Mouse (Mus musculus) adrenal gland, postnatal 10 days (tissue): ENCODE measurements around the gene Tgm2. TPM values are rescaled to one million over a fixed set of nuclear protein-coding genes. Genes with fewer than 3 reads are reported as not detected.

Experiments
- DNase-seq: peaks from one replicate; pipeline ENCODE4 v3.0.0; 2021; ENCODE audit warnings: mixed read lengths
- total RNA-seq, 2 experiments: library from RNA; stranded (reverse); gene quantifications; 2 replicates each; pipeline ENCODE4 v1.2.3; 2021

Tgm2 gene
- total RNA-seq, 2 experiments from 2014 or later = 77.2 to 80.0 TPM

DNA sequence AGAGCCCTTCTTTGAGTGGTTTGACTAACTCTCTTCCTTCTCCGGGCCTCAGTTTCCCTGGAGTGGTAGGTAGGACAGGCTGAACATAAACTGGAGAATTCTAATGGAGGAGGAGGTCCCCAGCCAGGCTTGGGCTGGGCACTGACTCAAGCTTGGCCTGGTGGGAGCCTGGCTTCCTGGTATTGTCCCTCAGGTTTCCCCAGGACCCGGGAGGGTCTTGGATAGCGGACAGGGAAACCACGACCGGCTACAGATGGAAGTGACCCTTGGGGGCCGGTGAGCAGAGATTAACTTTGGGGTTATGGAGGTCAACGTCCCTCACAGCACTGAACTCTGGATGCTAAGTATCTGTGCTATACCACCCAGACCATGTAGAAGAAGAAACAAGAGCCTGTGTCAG lies 5.0 kb downstream of the Tgm2 start:
- DNase-seq = no peak

DNA sequence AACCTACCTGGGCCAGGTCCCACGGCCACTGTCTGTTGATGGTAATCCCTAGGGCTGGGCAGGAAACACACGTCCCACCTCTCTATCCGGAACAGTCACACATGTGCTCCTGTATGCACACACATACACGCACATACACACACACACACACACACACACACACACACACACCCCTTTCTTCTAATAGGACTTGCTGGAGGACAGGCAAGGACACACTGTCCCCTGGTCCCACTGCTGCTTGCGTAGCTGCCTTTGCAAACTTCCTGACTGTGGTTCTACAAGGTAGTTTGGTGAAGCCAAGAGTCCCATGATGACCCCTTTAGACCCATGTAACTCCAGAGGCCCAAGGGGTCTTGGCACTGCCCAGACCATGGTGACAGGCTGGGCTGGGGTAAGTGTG lies 5.6 kb downstream of the Tgm2 start:
- no peak for DNase-seq

DNA sequence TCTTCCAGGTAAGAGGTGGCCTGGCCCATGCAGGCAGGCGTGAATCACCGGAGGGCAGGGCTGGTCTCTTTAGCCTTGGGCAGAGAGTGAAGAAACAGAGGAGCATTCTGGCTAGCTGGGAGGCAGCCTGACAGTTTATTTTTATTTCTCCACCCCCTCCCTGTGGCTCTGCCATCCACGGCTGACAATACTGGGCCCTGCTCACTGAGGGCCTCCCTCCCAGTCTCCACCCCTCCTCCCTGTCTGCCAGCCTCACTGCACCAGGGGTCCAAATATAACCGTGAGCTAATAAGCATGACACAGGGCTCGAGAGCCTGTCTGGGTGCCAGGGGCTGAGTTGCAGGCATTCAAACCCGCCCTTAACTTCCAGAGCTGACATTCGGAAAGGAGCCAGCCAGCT lies 6.6 kb downstream of the Tgm2 start:
- DNase-seq = peak; percentile 74

GRCm38 (mm10) chr2:158138778-158139177 lies 7.5 kb downstream of the Tgm2 start:
- no peak for DNase-seq

DNA sequence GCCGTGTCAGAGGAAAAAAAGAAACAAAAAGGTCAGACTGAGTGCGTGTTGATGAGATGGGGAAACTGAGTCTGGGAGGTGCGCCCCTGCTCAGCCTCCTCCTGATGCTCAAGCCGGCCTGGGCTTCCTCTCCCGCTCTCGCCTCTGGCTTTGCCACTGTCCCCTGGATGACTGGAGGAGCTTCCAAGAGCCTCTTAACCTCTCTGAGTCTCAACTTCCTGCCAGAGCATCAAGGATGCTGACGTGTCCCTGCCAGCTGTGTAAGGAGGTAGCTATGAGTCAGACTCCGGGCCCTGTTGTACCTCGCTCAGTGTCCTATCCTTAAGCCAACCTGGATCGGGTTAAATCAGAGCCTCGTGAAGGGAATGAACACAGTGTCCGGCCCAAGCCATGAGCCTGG lies 8.5 kb downstream of the Tgm2 start:
- DNase-seq = no peak

- no peak for DNase-seq
These were observed 10.0 kb downstream of the Tgm2 start for GRCm38 (mm10) chr2:158136205-158136604.

- DNase-seq = no peak
These were observed 13.2 kb downstream of the Tgm2 start for GRCm38 (mm10) chr2:158133050-158133449.

DNA sequence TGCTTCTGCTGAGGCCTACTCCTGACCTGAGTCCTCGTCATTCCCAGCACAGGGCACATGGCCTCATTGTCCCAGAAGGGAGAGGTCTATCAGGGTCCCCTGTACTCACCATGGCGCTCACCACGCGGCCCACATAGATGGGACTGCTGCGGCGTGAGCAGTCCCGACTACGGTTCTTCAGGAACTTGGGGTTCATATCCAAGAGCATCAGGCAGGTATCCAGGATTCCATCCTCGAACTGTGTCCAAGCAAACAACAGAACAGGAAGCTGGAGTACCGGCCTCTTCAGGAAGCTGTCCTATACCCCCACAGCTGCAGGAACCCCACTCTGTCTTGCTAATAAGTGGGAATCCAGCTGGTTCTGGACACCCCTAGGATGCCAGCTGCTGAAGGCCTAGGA lies 13.9 kb downstream of the Tgm2 start:
- DNase-seq = no peak

GRCm38 (mm10) chr2:158131197-158131835 lies 14.9 kb downstream of the Tgm2 start:
- DNase-seq = no peak

DNA sequence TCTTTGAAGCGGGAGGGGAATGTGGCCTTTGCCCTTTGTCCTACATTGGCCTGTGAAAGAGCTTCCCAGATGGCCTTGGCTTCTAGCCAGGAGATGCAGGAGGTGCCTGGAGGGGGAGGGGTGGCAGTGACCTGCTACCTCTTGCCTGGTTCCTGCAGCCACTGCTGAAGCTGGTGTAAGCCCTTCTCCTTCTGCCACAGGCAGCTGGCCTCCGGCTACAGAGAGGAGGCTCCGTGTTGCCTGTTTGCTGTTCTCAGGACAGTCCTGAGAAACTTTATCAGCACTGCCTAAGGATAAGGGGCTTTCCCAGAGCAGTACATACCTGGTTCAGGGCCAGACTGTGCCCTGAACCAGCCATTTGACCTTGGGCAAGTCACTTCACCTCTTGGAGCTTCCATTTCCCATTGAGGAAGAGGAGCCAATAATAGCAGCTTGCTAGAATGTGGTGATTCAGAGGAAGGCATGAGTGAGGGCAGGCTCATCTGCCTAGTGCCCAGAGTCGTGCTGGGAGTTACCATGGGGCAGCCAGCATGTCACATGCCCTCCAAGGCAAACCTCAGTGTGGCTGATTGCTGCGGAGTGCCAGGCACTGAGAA lies 15.7 kb downstream of the Tgm2 start:
- peak; percentile 89 for DNase-seq

DNA sequence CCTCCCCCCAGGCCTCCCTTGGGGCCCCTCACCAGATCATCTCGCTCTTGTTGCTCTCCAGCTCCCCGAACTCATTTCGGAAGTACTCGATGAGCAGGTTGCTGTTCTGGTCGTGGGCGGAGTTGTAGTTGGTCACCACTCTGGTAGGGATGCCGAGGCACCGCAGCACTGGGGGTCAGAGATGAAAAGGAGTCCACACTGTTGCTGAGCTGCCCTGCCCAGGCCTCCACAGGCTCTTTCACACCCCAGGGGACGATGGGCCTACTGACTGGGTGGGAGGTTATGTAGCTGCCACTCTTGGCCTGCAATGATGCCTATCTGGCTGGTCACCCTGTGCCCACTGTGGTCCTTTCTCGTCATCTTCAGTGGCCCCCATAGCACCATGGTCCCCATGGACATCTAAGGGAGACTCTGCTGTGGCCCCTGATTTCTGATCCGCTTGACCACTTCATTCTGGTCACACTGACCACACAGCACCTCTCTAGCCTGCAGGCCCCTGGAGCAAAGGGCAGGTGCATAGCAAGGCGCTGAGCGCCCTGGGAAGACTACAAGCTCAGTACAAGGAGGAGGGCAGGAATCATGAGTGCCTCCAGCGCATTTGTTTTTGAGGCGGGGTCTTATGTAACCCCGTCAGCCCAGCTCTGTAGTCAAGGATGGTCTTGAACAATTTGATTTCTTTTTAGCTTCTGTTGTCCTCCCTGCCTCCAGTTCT lies 16.8 kb downstream of the Tgm2 start:
- DNase-seq = no peak

DNA sequence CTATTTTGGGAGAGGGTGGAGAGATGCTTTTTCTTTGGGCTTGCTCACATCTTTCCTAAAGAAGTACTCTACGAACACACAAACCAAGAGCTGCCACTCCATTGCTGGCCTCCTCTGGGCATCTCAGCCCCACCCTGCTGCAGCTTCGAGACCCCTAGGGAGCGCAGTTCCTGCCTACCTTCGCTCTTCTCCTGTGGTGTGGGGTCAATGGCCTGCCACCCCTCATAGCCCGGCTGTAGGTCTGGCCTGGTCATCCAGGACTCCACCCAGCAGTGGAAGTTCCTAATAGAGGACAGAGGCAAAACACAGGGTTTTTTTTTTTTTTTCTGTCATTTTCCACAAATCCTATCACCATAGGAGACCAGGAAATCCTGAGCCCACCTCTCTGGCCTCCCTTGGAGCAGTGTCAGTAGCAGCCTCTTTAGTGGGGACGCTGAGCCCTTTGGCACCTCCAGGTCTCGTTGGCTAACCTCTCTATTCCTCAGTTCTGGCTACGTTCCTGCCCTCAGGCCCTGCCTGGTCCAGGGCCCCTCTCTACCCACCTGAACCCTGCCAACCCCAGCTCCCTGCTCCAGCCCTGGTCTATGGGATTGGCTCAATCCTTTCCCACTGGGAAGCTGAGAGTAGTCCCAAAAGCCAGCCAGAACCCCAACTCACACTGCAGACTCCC lies 17.6 kb downstream of the Tgm2 start:
- no peak for DNase-seq

DNA sequence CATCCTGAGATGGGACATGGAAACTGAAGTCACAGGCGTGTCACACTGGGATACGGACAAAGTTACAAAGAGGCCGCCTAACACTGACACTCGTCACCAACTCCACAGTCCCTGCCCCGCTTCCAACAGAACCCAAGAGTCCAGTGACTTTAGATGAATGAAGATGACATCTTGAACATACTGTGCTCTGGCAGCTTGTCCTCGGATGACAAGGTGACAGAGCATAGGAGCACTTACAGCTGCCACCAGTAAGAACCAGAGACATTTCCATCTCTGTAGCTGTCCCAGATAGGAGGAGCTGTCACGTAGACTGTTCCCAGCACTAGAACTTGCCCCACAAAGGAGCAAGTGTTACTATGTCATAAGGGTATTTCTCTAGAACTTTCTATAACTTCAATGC lies 18.4 kb downstream of the Tgm2 start:
- no peak for DNase-seq

- no peak for DNase-seq
These were observed 19.0 kb downstream of the Tgm2 start for GRCm38 (mm10) chr2:158127245-158127644.

GRCm38 (mm10) chr2:158122814-158123213 lies 23.4 kb downstream of the Tgm2 start:
- no peak for DNase-seq

DNA sequence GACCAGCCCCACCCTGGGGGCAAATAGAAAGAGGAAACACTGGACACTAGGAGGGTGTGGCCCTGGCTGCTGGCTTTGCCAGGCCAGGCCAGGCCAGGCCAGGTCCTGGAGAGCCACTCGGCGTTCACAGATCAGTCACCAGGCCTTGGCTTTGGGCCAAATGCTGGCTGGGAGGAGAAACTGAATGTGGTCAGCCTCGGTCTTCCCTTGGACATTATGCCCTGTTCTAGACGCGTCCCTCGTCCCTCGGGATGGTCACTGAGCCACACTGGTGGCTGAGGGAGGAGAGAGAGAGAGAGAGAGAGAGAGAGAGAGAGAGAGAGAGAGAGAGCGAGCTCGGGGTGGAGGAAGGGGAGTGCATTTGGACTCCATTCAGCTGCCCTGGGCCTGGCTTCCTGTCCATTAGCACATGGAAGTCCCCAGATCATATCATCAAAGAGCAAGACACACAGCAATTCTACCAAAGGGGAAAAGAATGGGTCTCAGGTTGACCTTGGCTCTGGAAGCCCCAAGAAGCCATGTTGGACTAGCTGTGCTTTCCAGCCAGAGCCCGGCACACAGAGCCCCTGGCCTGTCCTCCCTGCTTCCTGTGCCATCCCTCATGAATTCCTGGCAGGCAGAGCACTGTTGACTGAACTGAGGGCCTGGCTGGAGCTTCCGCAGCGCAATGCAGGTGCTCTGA lies 24.4 kb downstream of the Tgm2 start:
- DNase-seq = peak; percentile 90

- DNase-seq = no peak
These were observed 25.4 kb downstream of the Tgm2 start for GRCm38 (mm10) chr2:158120868-158121267.

- no peak for DNase-seq
These were observed 26.0 kb downstream of the Tgm2 start for GRCm38 (mm10) chr2:158120211-158120610.

- no peak for DNase-seq
These were observed 27.1 kb downstream of the Tgm2 start for GRCm38 (mm10) chr2:158119145-158119544.

DNA sequence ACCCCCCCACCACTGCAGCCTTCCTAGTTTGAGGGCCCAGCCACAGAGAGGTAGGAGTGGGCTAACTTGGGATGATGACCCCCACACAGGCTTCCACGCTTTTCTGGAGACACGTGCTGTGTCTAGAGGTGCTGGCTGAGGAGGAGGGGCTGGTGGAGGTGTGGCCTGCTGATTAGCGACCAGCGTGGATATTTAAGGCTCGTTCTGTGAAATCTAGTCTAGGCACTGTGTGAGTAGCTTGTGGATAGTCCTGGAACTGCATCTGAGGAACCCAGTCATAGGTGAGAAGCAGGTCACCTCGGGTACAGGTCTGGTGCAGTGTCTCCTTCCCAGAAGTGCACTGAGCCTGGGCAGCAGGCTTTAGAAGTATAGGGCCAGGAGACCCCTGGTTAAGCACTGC lies 29.6 kb downstream of the Tgm2 start:
- DNase-seq = no peak

DNA sequence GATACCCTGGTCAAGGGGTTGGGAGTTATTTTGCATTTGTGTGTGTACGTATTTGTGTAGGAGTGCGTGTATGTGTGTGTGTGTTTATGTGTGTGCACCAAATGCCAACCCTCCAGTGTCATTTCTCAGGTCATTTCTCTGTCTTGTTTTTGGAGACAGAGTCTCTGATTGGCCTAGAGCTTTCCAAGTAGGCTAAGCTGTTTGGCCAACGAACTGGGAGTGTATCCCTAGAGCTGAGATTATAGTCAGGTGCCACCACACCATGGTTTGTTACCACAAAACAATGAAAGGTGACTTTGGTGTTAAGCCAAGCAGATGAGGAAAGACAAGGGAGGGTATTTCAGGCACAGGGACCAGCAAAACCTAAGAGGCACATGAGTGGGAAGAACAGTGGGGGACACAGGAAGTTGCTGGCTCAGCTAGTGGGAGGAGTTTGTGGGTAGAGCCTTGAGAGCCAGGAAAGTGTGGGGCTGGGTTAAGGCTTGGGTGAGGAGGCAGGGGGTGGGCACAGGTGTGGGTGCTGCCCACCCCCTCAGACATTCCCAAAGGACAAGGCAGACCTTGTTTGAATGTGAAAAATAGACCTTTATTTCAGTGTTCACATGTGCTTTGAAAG lies 30.3 kb downstream of the Tgm2 start:
- no peak for DNase-seq

- DNase-seq = no peak
These were observed 31.3 kb downstream of the Tgm2 start for GRCm38 (mm10) chr2:158114931-158115330.
